Mouse (Mus musculus) MEL (cell line): ENCODE results near the gene Tradd. TPM values are rescaled to one million over a fixed set of nuclear protein-coding genes. Genes with fewer than 3 reads are reported as not detected.

Source experiments
- DNase-seq: peaks from one replicate; pipeline ENCODE4 v3.0.0; 2011; ENCODE audit warnings: low read depth, low spot score
- H3K27ac ChIP-seq: 2 replicates; pipeline ENCODE4 v1.5.1; 2012; ENCODE audit warnings: low read depth, mild to moderate bottlenecking, control low read depth, low read length, moderate library complexity; ENCODE audit not compliant: control insufficient read depth
- H3K27me3 ChIP-seq, 2 experiments: fragments of 150-350 bp in 1 of 2; sonication (generic) in 1 of 2; 2 replicates each; pipeline ENCODE4 v1.6.1; 2012; ENCODE audit warnings: low read length in 2 of 2, mild to moderate bottlenecking in 2 of 2, improper control_type of control experiment in 1 of 2, moderate library complexity in 1 of 2; ENCODE audit not compliant: insufficient read depth in 2 of 2, control insufficient read depth in 1 of 2
- H3K36me3 ChIP-seq, 2 experiments: 2 replicates each; pipeline ENCODE4 v1.6.1; 2012 to 2014; ENCODE audit warnings: low read length in 2 of 2, improper control_type of control experiment in 1 of 2, inconsistent platforms in 1 of 2, mild to moderate bottlenecking in 1 of 2; ENCODE audit not compliant: insufficient read depth in 2 of 2, control insufficient read depth in 1 of 2
- H3K4me1 ChIP-seq, 2 experiments: fragments of 150-350 bp in 1 of 2; sonication (generic) in 1 of 2; 2 replicates each; pipeline ENCODE4 v1.6.1; 2012; ENCODE audit warnings: low read length in 2 of 2, improper control_type of control experiment in 1 of 2, mild to moderate bottlenecking in 1 of 2; ENCODE audit not compliant: insufficient read depth in 2 of 2, control insufficient read depth in 1 of 2
- H3K4me3 ChIP-seq, 2 experiments: fragments of 150-350 bp in 1 of 2; sonication (generic) in 1 of 2; 2 replicates each; pipeline ENCODE4 v1.5.1; 2012; ENCODE audit warnings: low read depth in 2 of 2, low read length in 2 of 2, mild to moderate bottlenecking in 2 of 2, moderate library complexity in 2 of 2, control low read depth in 1 of 2, improper control_type of control experiment in 1 of 2; ENCODE audit not compliant: control insufficient read depth in 1 of 2, insufficient read depth in 1 of 2
- H3K79me2 ChIP-seq: 2 replicates; pipeline ENCODE4 v1.6.1; 2012; ENCODE audit warnings: mild to moderate bottlenecking, low read length, moderate library complexity; ENCODE audit not compliant: control insufficient read depth, poor library complexity, insufficient read depth
- H3K9ac ChIP-seq: 2 replicates; pipeline ENCODE4 v1.6.1; 2012; ENCODE audit warnings: low read depth, mild to moderate bottlenecking, control low read depth, low read length, moderate library complexity; ENCODE audit not compliant: control insufficient read depth, poor library complexity, severe bottlenecking
- H3K9me3 ChIP-seq: fragments of 150-350 bp; sonication (generic); replicated peaks from 2 replicates; pipeline ENCODE4 v1.6.1; 2012; ENCODE audit warnings: mild to moderate bottlenecking, low read length, improper control_type of control experiment, moderate library complexity; ENCODE audit not compliant: insufficient read depth
- BHLHE40 ChIP-seq: IDR thresholded peaks from 2 replicates; pipeline ENCODE4 v1.6.1; 2012; ENCODE audit warnings: low read depth, mild to moderate bottlenecking, inconsistent platforms, low read length, improper control_type of control experiment, borderline replicate concordance
- CTCF ChIP-seq, 3 experiments: IDR thresholded peaks in 2 of 3; conservative IDR thresholded peaks in 1 of 3; 2 replicates each; pipeline ENCODE4 v1.5.1; 2011 to 2012; ENCODE audit warnings: low read length in 3 of 3, low read depth in 2 of 3, mild to moderate bottlenecking in 2 of 3, improper control_type of control experiment in 1 of 3, inconsistent platforms in 1 of 3, mixed read lengths in 1 of 3, moderate library complexity in 1 of 3; ENCODE audit not compliant: control insufficient read depth in 1 of 3, insufficient read depth in 1 of 3, poor library complexity in 1 of 3, severe bottlenecking in 1 of 3
- E2F4 ChIP-seq: IDR thresholded peaks from 2 replicates; pipeline ENCODE4 v1.6.1; 2011; ENCODE audit warnings: low read depth, low read length, improper control_type of control experiment, borderline replicate concordance
- ELF1 ChIP-seq: IDR thresholded peaks from 2 replicates; pipeline ENCODE4 v1.6.1; 2014; ENCODE audit warnings: low read depth, mild to moderate bottlenecking, inconsistent platforms, low read length, improper control_type of control experiment, moderate library complexity
- EP300 ChIP-seq, 2 experiments: IDR thresholded peaks; 2 replicates each; pipeline ENCODE4 v1.6.1; 2011; ENCODE audit warnings: improper control_type of control experiment in 2 of 2, low read length in 2 of 2, low read depth in 1 of 2, mild to moderate bottlenecking in 1 of 2
- GABPA ChIP-seq: IDR thresholded peaks from 2 replicates; pipeline ENCODE4 v1.6.1; 2012; ENCODE audit warnings: low read depth, mild to moderate bottlenecking, inconsistent platforms, low read length, improper control_type of control experiment, moderate library complexity
- GATA1 ChIP-seq: IDR thresholded peaks from 2 replicates; pipeline ENCODE4 v1.6.1; 2011; ENCODE audit warnings: low read depth, low read length, improper control_type of control experiment
- MAZ ChIP-seq: IDR thresholded peaks from 2 replicates; pipeline ENCODE4 v1.6.1; 2012; ENCODE audit warnings: low read depth, mild to moderate bottlenecking, inconsistent platforms, low read length, improper control_type of control experiment
- MXI1 ChIP-seq: IDR thresholded peaks from 2 replicates; pipeline ENCODE4 v1.6.1; 2011; ENCODE audit warnings: mild to moderate bottlenecking, low read depth, low read length, improper control_type of control experiment
- NRF1 ChIP-seq: IDR thresholded peaks from 2 replicates; pipeline ENCODE4 v1.6.1; 2014; ENCODE audit warnings: low read depth, mild to moderate bottlenecking, inconsistent platforms, low read length, improper control_type of control experiment, moderate library complexity; ENCODE audit not compliant: poor library complexity, insufficient read depth, severe bottlenecking
- POLR2A ChIP-seq, 2 experiments: IDR thresholded peaks; 2 replicates each; pipeline ENCODE4 v1.6.1; 2011 to 2012; ENCODE audit warnings: low read length in 2 of 2, mild to moderate bottlenecking in 2 of 2, control low read depth in 1 of 2, improper control_type of control experiment in 1 of 2, low read depth in 1 of 2, moderate library complexity in 1 of 2; ENCODE audit not compliant: control insufficient read depth in 1 of 2, insufficient read depth in 1 of 2, poor library complexity in 1 of 2
- RCOR1 ChIP-seq: IDR thresholded peaks from 2 replicates; pipeline ENCODE4 v1.6.1; 2012; ENCODE audit warnings: low read depth, mild to moderate bottlenecking, inconsistent platforms, low read length, improper control_type of control experiment
- TCF12 ChIP-seq: IDR thresholded peaks from 2 replicates; pipeline ENCODE4 v1.6.1; 2014; ENCODE audit warnings: low read depth, mild to moderate bottlenecking, inconsistent platforms, low read length, improper control_type of control experiment, moderate library complexity
- USF1 ChIP-seq: IDR thresholded peaks from 2 replicates; pipeline ENCODE4 v1.6.1; 2014; ENCODE audit warnings: low read depth, mild to moderate bottlenecking, inconsistent platforms, low read length, improper control_type of control experiment, moderate library complexity
- ZC3H11A ChIP-seq: IDR thresholded peaks from 2 replicates; pipeline ENCODE4 v1.6.1; 2012; ENCODE audit warnings: low read depth, mild to moderate bottlenecking, inconsistent platforms, low read length, improper control_type of control experiment
- ZMIZ1 ChIP-seq: IDR thresholded peaks from 2 replicates; pipeline ENCODE4 v1.6.1; 2012; ENCODE audit warnings: low read depth, mild to moderate bottlenecking, inconsistent platforms, low read length, improper control_type of control experiment, moderate library complexity
- ZNF384 ChIP-seq: IDR thresholded peaks from 2 replicates; pipeline ENCODE4 v1.6.1; 2012; ENCODE audit warnings: low read depth, mild to moderate bottlenecking, inconsistent platforms, low read length, improper control_type of control experiment
- polyA plus RNA-seq, 2 experiments: library from polyadenylated mRNA; stranded (reverse) in 1 of 2; unstranded in 1 of 2; fragments of >175 nt in 1 of 2; fragments of >200 nt in 1 of 2; gene quantifications; 2 replicates each; pipeline versions ENCODE4 v1.2.1 to v1.2.4; 2012; ENCODE audit warnings: low replicate concordance in 2 of 2, low read depth in 1 of 2; ENCODE audit not compliant: insufficient read length in 2 of 2, insufficient read depth in 1 of 2, missing spikeins in 1 of 2
- total RNA-seq: library from RNA; depleted of rRNA; stranded (reverse); fragments of 300-350 nt; gene quantifications from 2 replicates; pipeline ENCODE4 v1.2.3, GENCODE M21; 2012

Gene Tradd
- total and polyA plus RNA-seq, 3 experiments: 31.0 to 33.5 TPM; not detected in 1

GRCm38 (mm10) chr8:105295256-105295655, 30.8 kb upstream of the Tradd start:
- Histone ChIP-seq H3K9ac (no peak overlapping the region), H3K27me3 (no peaks in the 10 kb centered on the region), H3K4me3 (no peak overlapping the region), H3K36me3 (peaks cover under 1 to 13% of the 10 kb centered on the region in 2 experiments), H3K79me2 (peaks cover 26% of the 10 kb centered on the region), H3K27ac (no peak overlapping the region), H3K4me1 (peaks cover 9 to 21% of the 10 kb centered on the region in 2 experiments), H3K9me3 (no peaks in the 10 kb centered on the region)
- DNase-seq: no peak
- TF ChIP-seq ZNF384: no peak
- no peak for TF ChIP-seq CTCF (IDR thresholded peaks at IDR 0.05 in 2 of 3, conservative IDR thresholded peaks at IDR 0.05 in 1 of 3; ENCODE audit: control insufficient read depth in 1 of 3, insufficient read depth in 1 of 3, low read depth in 2 of 3, low read length in 3 of 3, poor library complexity in 1 of 3, severe bottlenecking in 1 of 3)
- no peak for TF ChIP-seq GABPA
- TF ChIP-seq MXI1: no peak
- TF ChIP-seq EP300 (IDR thresholded peaks at IDR 0.05; ENCODE audit: low read depth in 1 of 2, low read length in 2 of 2): no peak
- TF ChIP-seq POLR2A (IDR thresholded peaks at IDR 0.05; ENCODE audit: control insufficient read depth in 1 of 2, insufficient read depth in 1 of 2, low read depth in 1 of 2, low read length in 2 of 2, poor library complexity in 1 of 2): no peak
- TF ChIP-seq GATA1: no peak
- no peak for TF ChIP-seq RCOR1

- DNase-seq: no peak
- Histone ChIP-seq H3K9me3 (no peaks in the 10 kb centered on the region), H3K9ac (no peak overlapping the region), H3K27ac (no peak overlapping the region), H3K4me1 (peaks cover 5 to 22% of the 10 kb centered on the region in 2 experiments), H3K36me3 (peaks cover 0 to 10% of the 10 kb centered on the region in 2 experiments; a peak in 3 of 4 replicates), H3K4me3 (no peak overlapping the region), H3K79me2 (peaks cover 22% of the 10 kb centered on the region), H3K27me3 (no peaks in the 10 kb centered on the region)
- TF ChIP-seq CTCF (IDR thresholded peaks at IDR 0.05 in 2 of 3, conservative IDR thresholded peaks at IDR 0.05 in 1 of 3; ENCODE audit: control insufficient read depth in 1 of 3, insufficient read depth in 1 of 3, low read depth in 2 of 3, low read length in 3 of 3, poor library complexity in 1 of 3, severe bottlenecking in 1 of 3) (no peak), BHLHE40 (no peak), RCOR1 (no peak), NRF1 (no peak), ZNF384 (no peak), MAZ (no peak), ZC3H11A (no peak), TCF12 (no peak), POLR2A (IDR thresholded peaks at IDR 0.05; ENCODE audit: control insufficient read depth in 1 of 2, insufficient read depth in 1 of 2, low read depth in 1 of 2, low read length in 2 of 2, poor library complexity in 1 of 2) (no peak), ELF1 (no peak), USF1 (no peak), E2F4 (no peak), ZMIZ1 (no peak)
These were observed 30.4 kb upstream of the Tradd start for GRCm38 (mm10) chr8:105294776-105295175.
